Mouse (Mus musculus): ENCODE measurements around the gene Kptn.

The Kptn gene

DNA sequence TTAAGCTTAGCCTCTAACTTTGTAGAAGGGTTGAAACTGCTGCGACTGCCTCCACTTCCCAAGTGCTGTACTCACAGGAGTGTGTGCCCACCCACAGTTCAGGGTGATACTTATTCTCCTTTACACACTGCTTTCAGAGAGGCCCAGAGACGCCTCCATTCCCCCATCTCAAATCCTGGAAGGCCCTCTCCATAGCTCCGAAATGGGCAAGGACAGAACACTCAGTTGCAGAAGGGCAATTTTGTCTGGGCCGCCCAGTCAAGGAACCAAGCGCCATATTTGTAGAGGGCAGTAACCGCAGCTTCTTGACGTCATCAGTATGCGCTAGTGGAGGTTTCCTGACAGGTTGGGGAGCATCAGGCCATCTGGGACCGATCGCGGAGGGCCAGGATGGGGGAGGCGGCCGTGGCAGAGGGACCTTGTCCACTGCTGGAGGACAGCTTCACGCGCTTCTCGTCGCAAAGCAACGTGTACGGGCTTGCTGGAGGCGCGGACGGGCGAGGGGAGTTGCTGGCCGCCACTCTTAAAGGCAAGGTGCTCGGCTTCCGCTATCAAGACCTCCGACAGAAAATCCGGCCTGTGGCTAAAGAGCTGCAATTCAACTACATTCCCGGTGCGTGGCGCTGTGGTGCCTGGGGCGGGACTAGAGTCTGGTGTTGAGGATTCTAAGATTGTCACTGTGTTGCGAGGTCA is at the start of gene Kptn:
Kptn (plus strand) TSS at position 327 of the 693 bp plus-strand sequence.
- peak; percentile 91 for DNase-seq

- no peak for DNase-seq
These were observed 48.8 kb upstream of the Kptn start for GRCm38 (mm10) chr7:16070846-16071245.

GRCm38 (mm10) chr7:16071906-16072305 is 47.8 kb upstream of the Kptn start:
- no peak for DNase-seq

DNA sequence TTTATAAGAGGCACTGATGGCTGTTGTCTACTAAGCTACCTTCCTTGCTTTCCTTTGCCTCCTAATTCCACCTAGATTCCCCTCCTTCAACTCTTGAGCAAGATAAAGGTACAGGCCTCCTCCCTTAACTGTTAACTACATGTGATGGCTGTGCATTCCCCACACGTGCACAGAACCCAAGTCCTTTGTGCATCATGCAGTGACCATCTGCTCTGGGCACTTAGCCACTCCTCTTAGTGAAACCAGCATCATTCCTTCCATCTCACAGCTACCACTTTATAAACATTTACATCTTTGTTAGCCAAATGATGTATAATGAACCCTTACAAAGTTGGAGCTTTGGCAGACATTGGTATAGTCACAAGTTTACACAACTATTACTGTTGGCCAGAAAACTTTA is 39.7 kb upstream of the Kptn start:
- DNase-seq: no peak

- DNase-seq: no peak
These were observed 39.1 kb upstream of the Kptn start for GRCm38 (mm10) chr7:16080581-16080980.

GRCm38 (mm10) chr7:16083361-16083760 is 36.3 kb upstream of the Kptn start:
- no peak for DNase-seq

GRCm38 (mm10) chr7:16087587-16087986 is 32.1 kb upstream of the Kptn start:
- no peak for DNase-seq

DNA sequence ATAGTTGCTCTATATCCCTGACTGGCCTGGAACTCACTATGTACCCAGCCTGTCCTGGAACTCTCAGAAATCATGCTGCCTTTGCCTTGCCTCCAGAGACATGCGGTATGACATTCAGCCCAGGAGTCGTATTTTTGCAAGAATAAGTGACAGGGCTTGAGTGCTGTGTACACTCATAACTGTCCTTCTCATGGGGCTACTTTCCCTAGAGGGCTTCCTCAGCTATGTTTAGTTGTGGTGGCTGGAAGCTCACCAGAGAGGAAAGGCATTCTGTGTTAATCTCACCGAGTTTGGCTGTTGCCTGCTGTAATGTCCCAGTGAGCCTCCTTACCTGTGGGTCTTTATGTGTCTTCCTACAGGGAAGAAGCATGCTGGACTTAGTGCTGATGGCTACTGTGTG is 25.1 kb upstream of the Kptn start:
- no peak for DNase-seq

DNA sequence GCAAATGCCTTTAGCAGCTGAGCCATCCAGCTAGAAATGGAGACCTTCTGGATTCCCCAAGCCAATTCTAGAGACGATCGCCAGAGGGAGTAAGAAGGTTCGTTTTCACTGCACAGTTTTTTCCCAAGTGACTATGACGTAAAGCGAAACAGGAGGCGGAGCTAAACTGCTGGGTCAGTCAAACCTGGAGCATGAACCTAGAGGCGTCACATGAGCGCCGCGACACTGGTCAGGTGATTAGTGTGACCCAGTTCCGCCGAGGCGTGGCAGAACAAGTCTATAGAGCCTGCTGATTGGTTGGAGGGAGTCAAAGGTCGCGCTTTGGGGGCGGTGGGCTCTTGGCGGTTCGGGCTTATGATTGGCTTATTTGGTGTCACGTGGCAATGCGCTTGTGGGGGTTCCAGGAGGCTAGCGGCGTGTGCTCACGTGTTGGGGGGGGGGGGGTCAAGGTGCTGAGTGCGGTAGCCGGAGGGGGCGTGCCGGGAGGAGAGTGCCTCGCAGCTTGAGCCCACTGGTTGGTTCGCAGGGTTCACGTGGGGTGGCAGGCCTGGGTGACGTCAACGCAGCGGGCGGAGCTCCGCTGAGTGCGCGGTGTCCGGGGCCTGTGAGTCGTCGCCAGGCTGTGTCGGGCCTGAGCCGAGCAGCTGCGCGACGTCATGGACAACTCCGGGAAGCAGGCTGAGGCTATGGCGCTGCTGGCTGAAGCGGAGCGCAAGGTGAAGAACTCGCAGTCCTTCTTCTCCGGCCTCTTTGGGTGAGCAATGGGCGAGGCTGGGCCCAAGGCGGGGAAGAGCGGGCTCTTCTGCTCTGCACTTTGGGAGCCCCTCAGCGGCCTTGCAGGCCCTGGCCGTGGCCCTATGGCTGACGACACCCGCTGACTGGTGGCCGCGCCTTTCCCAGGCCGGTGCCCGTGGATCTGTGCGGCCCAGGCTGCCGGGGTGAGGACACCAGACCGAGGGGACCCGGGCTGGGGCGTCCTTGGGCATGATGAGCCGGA is 21.4 kb upstream of the Kptn start, which contains the start of gene Napa:
Napa (plus strand) TSS at position 438 of the 997 bp plus-strand sequence.
- peak; percentile 97 for DNase-seq

DNA sequence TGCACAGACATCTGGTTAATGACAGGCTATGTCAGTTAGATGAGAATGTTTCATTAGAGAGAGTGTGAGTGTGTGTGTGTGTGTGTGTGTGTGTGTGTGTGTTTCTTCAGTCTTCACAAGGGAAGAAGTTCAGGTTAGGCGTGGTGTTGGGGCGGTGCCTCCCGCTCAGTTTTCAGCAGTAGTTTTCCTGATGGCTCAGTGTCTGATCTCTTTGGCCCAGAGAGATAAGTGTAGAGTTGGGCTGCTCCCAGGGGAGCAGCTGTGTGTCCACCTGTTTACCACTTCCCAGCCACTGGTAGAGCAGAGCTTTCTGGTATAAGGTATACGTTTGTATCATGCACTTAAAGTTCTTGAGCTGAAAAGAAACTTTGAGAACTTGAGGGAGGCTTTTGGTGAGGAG is 19.8 kb upstream of the Kptn start:
- DNase-seq: no peak

- DNase-seq: no peak
These were observed 18.6 kb upstream of the Kptn start for GRCm38 (mm10) chr7:16101081-16101480.

DNA sequence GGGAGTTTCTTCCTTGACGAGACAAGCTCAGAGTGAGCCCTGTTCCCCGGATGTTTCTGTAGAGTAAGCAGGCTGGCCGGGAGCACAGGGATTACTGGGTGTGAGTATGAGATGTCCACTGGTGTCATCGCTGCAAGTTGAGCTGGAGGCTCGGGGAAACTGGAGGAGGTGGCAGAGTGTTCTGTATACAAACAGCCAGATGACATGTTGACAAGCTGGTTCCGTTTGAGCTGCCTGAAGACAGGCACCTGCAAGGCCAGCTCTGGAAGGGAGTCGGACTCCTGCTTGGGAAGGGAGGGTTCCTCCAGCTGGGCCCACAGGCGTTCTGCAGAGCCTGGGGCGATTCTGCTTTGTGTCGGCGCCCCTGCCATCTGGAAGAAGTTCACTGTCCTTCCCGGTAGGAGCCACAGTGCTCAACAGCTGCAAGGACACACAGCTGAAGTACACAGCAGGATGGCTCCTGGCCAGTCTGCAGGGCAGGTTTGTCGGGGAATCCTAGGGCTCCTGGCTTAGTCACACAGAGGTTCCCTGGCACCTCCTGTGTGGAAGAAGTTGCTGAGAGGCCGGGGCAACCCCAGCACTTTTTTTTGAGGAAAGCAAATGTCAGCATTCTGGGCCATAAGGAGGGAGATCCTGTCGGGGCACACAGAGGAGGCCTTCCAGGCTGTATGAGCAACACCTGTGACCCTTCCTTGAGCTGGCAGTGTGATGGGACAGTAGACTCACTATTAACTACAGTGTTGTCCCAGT is 17.8 kb upstream of the Kptn start:
- no peak for DNase-seq

GRCm38 (mm10) chr7:16102686-16103226 is 16.9 kb upstream of the Kptn start:
- no peak for DNase-seq

GRCm38 (mm10) chr7:16103760-16104159 is 15.9 kb upstream of the Kptn start:
- no peak for DNase-seq

DNA sequence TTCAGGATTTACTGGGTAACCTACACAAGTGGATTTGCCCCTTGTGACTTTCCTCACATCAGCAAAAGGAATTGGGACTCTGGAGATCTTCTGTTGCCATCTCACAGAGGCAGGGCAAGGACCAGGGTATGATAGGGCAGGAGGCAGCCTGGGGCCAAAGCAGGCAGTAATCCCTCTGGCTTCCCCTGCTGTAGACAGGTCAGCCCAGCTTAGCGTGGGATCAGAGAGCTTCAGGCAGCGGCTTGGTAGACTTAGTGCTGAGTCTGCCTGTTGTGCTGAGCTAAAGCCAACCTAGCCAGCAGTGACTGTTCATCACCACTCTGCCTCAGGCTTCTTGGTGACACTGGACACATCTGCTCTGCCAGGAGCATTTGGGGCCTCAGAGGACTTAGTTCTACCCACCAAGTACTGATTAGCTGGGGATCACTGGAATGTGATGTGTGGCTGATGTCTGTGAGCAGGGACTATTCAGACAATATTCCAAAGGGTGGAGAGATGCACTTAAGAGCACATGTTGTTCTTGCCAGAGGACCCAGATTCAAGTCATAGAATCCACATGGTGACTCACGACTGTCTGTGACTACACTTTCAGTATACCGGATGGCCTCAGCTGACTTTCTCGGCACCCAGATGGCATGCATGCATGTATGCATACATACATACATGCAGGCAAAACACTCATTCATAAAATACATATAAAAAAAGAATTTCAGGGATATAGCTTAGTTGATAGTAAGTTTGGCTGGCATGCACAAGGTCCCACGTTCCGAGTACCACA is 14.9 kb upstream of the Kptn start:
- DNase-seq: no peak

GRCm38 (mm10) chr7:16108886-16109542 is 10.7 kb upstream of the Kptn start:
- no peak for DNase-seq

GRCm38 (mm10) chr7:16110158-16110557 is 9.5 kb upstream of the Kptn start:
- no peak for DNase-seq

- no peak for DNase-seq
These were observed 8.2 kb upstream of the Kptn start for GRCm38 (mm10) chr7:16111284-16112090.

DNA sequence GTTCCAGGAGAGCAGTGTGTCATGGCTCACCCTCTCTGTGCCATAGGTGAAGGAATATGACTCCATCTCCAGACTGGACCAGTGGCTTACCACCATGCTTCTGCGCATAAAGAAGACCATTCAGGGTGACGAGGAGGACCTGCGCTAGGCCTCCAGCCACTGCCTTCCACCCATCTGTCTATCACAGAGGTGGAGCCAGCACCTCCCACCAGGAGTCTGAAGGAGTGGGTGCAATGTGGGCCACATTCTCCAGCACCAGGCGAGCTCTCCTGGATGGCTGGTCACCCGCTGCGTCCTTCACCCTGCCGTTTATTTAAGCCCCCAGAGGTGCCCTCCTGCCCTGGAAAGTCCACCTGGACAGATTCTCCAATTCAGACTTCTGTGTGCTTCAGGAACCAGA is 3.3 kb upstream of the Kptn start:
- DNase-seq: no peak

DNA sequence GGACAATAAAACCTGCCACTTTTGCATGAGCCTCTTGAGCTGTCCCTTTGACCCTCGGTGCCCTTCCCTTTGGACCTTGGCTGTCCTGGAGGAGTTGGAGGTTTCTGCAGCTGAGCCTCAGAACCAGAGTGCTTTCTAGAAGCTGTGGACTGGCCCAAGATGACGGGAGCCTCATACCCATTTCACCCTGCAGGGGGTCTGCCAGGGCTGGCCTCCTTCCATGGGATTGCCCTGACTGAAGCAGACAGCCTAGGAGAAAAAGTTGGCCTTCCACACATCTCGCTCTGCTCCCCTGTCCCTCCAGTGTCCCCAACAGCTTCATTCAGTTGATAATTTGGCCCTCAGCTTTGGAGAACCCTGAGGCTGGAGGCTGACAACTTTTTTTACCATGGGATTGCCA is 2.6 kb upstream of the Kptn start:
- DNase-seq: no peak

DNA sequence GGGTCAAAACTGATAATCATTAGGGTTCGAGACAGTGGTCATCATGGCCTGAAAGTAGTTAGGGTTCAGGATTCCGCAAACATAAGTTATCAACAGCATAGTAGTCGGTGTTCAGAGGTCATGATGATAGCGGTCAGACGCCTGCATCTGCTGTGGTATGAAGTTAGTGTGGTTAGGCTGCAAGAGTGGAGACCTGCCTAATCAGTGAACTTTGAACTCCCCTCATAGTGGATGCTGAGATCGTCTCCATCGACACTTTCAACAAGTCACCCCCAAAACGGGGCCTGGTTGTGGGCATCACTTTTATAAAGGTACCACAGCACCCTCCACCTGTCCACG is 536 bp downstream of the Kptn start:
- no peak for DNase-seq
